Mouse (Mus musculus) forebrain, embryonic 13.5 days (tissue): ENCODE data around the gene Hmga1. TPM values are rescaled to one million over a fixed set of nuclear protein-coding genes. Genes with fewer than 3 reads are reported as not detected.

Source experiments
- ATAC-seq: fragments of 200-750 bp; cut with Nextera tagmentation; 2 replicates; pipeline ENCODE4 v1.8.0; 2017
- H3K27ac ChIP-seq: fragments of 300-500 bp; sonication (generic); 2 replicates; pipeline ENCODE4 v1.5.1; 2015; ENCODE audit warnings: inconsistent platforms, mild to moderate bottlenecking, moderate library complexity
- H3K27me3 ChIP-seq: fragments of 300-500 bp; sonication (generic); 2 replicates; pipeline ENCODE4 v1.6.1; 2015; ENCODE audit warnings: mild to moderate bottlenecking, inconsistent platforms
- H3K36me3 ChIP-seq: fragments of 300-500 bp; sonication (generic); 2 replicates; pipeline ENCODE4 v1.6.1; 2015; ENCODE audit warnings: mild to moderate bottlenecking, inconsistent platforms; ENCODE audit not compliant: poor library complexity, severe bottlenecking
- H3K4me1 ChIP-seq: fragments of 300-500 bp; sonication (generic); 2 replicates; pipeline ENCODE4 v1.6.1; 2015; ENCODE audit warnings: inconsistent platforms
- H3K4me2 ChIP-seq: fragments of 300-500 bp; sonication (generic); 2 replicates; pipeline ENCODE4 v1.6.1; 2015; ENCODE audit warnings: inconsistent platforms, mild to moderate bottlenecking, moderate library complexity
- H3K4me3 ChIP-seq: fragments of 300-500 bp; sonication (generic); 2 replicates; pipeline ENCODE4 v1.5.1; 2015; ENCODE audit warnings: mild to moderate bottlenecking, inconsistent platforms
- H3K9ac ChIP-seq: fragments of 300-500 bp; sonication (generic); 2 replicates; pipeline ENCODE4 v1.6.1; 2015; ENCODE audit warnings: mild to moderate bottlenecking, inconsistent platforms
- H3K9me3 ChIP-seq: fragments of 300-500 bp; sonication (generic); replicated peaks from 2 replicates; pipeline ENCODE4 v1.6.1; 2016; ENCODE audit warnings: inconsistent platforms
- WGBS: fragments of 180-500 bp; shearing (Covaris S2); methylation state at CpG from one replicate; pipeline ENCODE4 v1.1.7; 2015; 5-methylcytosine and 5-hydroxymethylcytosine counted together
- polyA plus RNA-seq: library from polyadenylated mRNA; unstranded; fragments of >200 nt; fragmentation: Nextera tagmentation; extraction: Ambion mirVana; gene quantifications from 2 replicates; pipeline ENCODE4 v1.2.1, GENCODE M21; 2015

Hmga1 gene
- 147 and 165 TPM in 2 replicates for polyA plus RNA-seq

GRCm38 (mm10) chr17:27556315-27557011 is at the start of gene Hmga1:
TSS of gene Hmga1 (plus strand) at chr17:27556497.
- Histone ChIP-seq H3K4me2 (peak within 1 kb of the TSS; percentile 85), H3K27ac (peak within 1 kb of the TSS; percentile 97), H3K9ac (peak within 1 kb of the TSS; percentile 95), H3K9me3 (no peaks in the 10 kb centered on the region), H3K36me3 (peaks cover 12% of the 10 kb centered on the region), H3K27me3 (no peaks in the 10 kb centered on the region; the same call in 1 of the 2 replicates), H3K4me1 (peaks cover 48% of the 10 kb centered on the region), H3K4me3 (peak within 1 kb of the TSS; percentile 78)
- under 1% methylated on average over 74 of the region's 79 CpGs for WGBS
- peak; percentile 79 for ATAC-seq

GRCm38 (mm10) chr17:27506871-27507590 is 49.3 kb upstream of the Hmga1 start:
- H3K4me2 ChIP-seq, result no peak overlapping the region
- no peak for ATAC-seq
- H3K4me3 ChIP-seq, result no peak overlapping the region
- H3K27me3 ChIP-seq, result peaks cover 48% of the 10 kb centered on the region
- H3K9ac ChIP-seq, result no peak overlapping the region
- no peaks in the 10 kb centered on the region for H3K9me3 ChIP-seq
- no peak overlapping the region for H3K27ac ChIP-seq
- H3K36me3 ChIP-seq, result no peaks in the 10 kb centered on the region
- WGBS, result 85% methylated on average over 7 of the region's 7 CpGs
- H3K4me1 ChIP-seq, result peaks cover 59% of the 10 kb centered on the region

- Histone ChIP-seq H3K27ac (no peak overlapping the region), H3K4me3 (no peak overlapping the region), H3K4me2 (no peak overlapping the region), H3K36me3 (no peaks in the 10 kb centered on the region), H3K9me3 (no peaks in the 10 kb centered on the region), H3K4me1 (peaks cover 59% of the 10 kb centered on the region), H3K27me3 (peaks cover 54% of the 10 kb centered on the region), H3K9ac (no peak overlapping the region)
- ATAC-seq, result no peak
- 88% methylated on average over 7 of the region's 7 CpGs for WGBS
Measured at GRCm38 (mm10) chr17:27507591-27507945, 48.7 kb upstream of the Hmga1 start.

GRCm38 (mm10) chr17:27508002-27508401 is 48.3 kb upstream of the Hmga1 start:
- Histone ChIP-seq H3K36me3 (no peaks in the 10 kb centered on the region), H3K4me2 (no peak overlapping the region), H3K9me3 (no peaks in the 10 kb centered on the region), H3K9ac (no peak overlapping the region), H3K4me1 (peaks cover 57% of the 10 kb centered on the region), H3K27ac (no peak overlapping the region), H3K4me3 (no peak overlapping the region), H3K27me3 (peaks cover 54% of the 10 kb centered on the region)
- ATAC-seq, result no peak
- 67% methylated on average over 12 of the region's 12 CpGs for WGBS

- no peak overlapping the region for H3K4me2 ChIP-seq
- H3K9ac ChIP-seq, result no peak overlapping the region
- no peak overlapping the region for H3K27ac ChIP-seq
- no peaks in the 10 kb centered on the region for H3K9me3 ChIP-seq
- H3K4me1 ChIP-seq, result peaks cover 59% of the 10 kb centered on the region
- WGBS, result 74% methylated on average over 5 of the region's 5 CpGs
- peaks cover 58% of the 10 kb centered on the region for H3K27me3 ChIP-seq
- no peak for ATAC-seq
- no peaks in the 10 kb centered on the region for H3K36me3 ChIP-seq
- H3K4me3 ChIP-seq, result no peak overlapping the region
Measured at GRCm38 (mm10) chr17:27508513-27508912, 47.8 kb upstream of the Hmga1 start.

GRCm38 (mm10) chr17:27509056-27509455 is 47.2 kb upstream of the Hmga1 start:
- no peak overlapping the region for H3K4me3 ChIP-seq
- H3K27me3 ChIP-seq, result peaks cover 63% of the 10 kb centered on the region
- 72% methylated on average over 5 of the region's 5 CpGs for WGBS

GRCm38 (mm10) chr17:27510258-27511124 is 45.8 kb upstream of the Hmga1 start:
- H3K27me3 ChIP-seq, result peaks cover 77% of the 10 kb centered on the region
- 50% methylated on average over 9 of the region's 9 CpGs for WGBS
- peaks cover 48% of the 10 kb centered on the region for H3K4me1 ChIP-seq
- no peaks in the 10 kb centered on the region for H3K36me3 ChIP-seq
- peak overlapping the region; percentile 6; the same call in 1 of the 2 replicates for H3K27ac ChIP-seq
- H3K9me3 ChIP-seq, result no peaks in the 10 kb centered on the region
- H3K9ac ChIP-seq, result no peak overlapping the region
- 0 out of 2 replicates have a peak overlapping the region, but pooled peaks have one; percentile 96 for H3K4me2 ChIP-seq
- H3K4me3 ChIP-seq, result no peak overlapping the region
- no peak for ATAC-seq

More at GRCm38 (mm10) chr17:27509056-27509455, 47.2 kb upstream of the Hmga1 start:
- no peak overlapping the region for H3K4me2 ChIP-seq
- H3K9ac ChIP-seq, result no peak overlapping the region
- H3K4me1 ChIP-seq, result peaks cover 62% of the 10 kb centered on the region
- no peak overlapping the region for H3K27ac ChIP-seq
- no peak for ATAC-seq
- H3K36me3 ChIP-seq, result no peaks in the 10 kb centered on the region
- H3K9me3 ChIP-seq, result no peaks in the 10 kb centered on the region

GRCm38 (mm10) chr17:27511125-27511735 is 45.1 kb upstream of the Hmga1 start:
- no peaks in the 10 kb centered on the region for H3K9me3 ChIP-seq
- H3K9ac ChIP-seq, result no peak overlapping the region
- no peak for ATAC-seq
- peaks cover 84% of the 10 kb centered on the region for H3K27me3 ChIP-seq
- peaks cover 41% of the 10 kb centered on the region for H3K4me1 ChIP-seq
- no peak overlapping the region for H3K27ac ChIP-seq
- peak overlapping the region; percentile 96 for H3K4me2 ChIP-seq
- H3K36me3 ChIP-seq, result no peaks in the 10 kb centered on the region
- H3K4me3 ChIP-seq, result peak overlapping the region; percentile 58
- WGBS, result 87% methylated on average over 7 of the region's 7 CpGs

- peaks cover 37% of the 10 kb centered on the region for H3K4me1 ChIP-seq
- H3K9me3 ChIP-seq, result no peaks in the 10 kb centered on the region
- peak; percentile 24 for ATAC-seq
- peak overlapping the region; percentile 75 for H3K9ac ChIP-seq
- H3K4me3 ChIP-seq, result peak overlapping the region; percentile 58
- no peak overlapping the region for H3K27ac ChIP-seq
- WGBS, result under 1% methylated on average over 62 of the region's 64 CpGs
- H3K36me3 ChIP-seq, result no peaks in the 10 kb centered on the region
- H3K4me2 ChIP-seq, result peak overlapping the region; percentile 96
- peaks cover 89% of the 10 kb centered on the region for H3K27me3 ChIP-seq
Measured at GRCm38 (mm10) chr17:27511865-27512618, 44.3 kb upstream of the Hmga1 start.

GRCm38 (mm10) chr17:27512619-27513161 is 43.6 kb upstream of the Hmga1 start:
- Histone ChIP-seq H3K9me3 (no peaks in the 10 kb centered on the region), H3K4me3 (peak overlapping the region; percentile 58), H3K9ac (peak overlapping the region; percentile 75), H3K27me3 (peaks cover 89% of the 10 kb centered on the region), H3K36me3 (no peaks in the 10 kb centered on the region), H3K4me1 (peaks cover 42% of the 10 kb centered on the region), H3K27ac (no peak overlapping the region), H3K4me2 (peak overlapping the region; percentile 96)
- under 1% methylated on average over 54 of the region's 78 CpGs for WGBS
- ATAC-seq, result no peak; the same call in 1 of the 2 replicates
